Mouse (Mus musculus): ENCODE results near the gene Cox19.

Gene Cox19

GRCm38 (mm10) chr5:139381586-139382513 lies 30.6 kb upstream of the Cox19 start:
- DNase-seq (ENCODE audit: low read depth, low spot score) = no peak

- peak; percentile 82 for DNase-seq (ENCODE audit: low read depth, low spot score)
These were observed 29.4 kb upstream of the Cox19 start for GRCm38 (mm10) chr5:139380385-139381248.

GRCm38 (mm10) chr5:139379771-139380384 lies 28.7 kb upstream of the Cox19 start:
- no peak for DNase-seq (ENCODE audit: low read depth, low spot score)

GRCm38 (mm10) chr5:139378986-139379629 lies 27.9 kb upstream of the Cox19 start:
- no peak for DNase-seq (ENCODE audit: low read depth, low spot score)

GRCm38 (mm10) chr5:139378271-139378556 lies 27.0 kb upstream of the Cox19 start:
- no peak for DNase-seq (ENCODE audit: low read depth, low spot score)

GRCm38 (mm10) chr5:139377468-139378270 lies 26.5 kb upstream of the Cox19 start, which contains the start of gene Gpr146:
Gpr146 (plus strand) TSS chr5:139377697.
- no peak for DNase-seq (ENCODE audit: low read depth, low spot score)

GRCm38 (mm10) chr5:139374841-139375240 lies 23.6 kb upstream of the Cox19 start:
- DNase-seq (ENCODE audit: low read depth, low spot score) = peak; percentile 51

GRCm38 (mm10) chr5:139373889-139374444 lies 22.7 kb upstream of the Cox19 start:
- no peak for DNase-seq (ENCODE audit: low read depth, low spot score)

GRCm38 (mm10) chr5:139373126-139373525 lies 21.9 kb upstream of the Cox19 start:
- DNase-seq (ENCODE audit: low read depth, low spot score) = no peak

GRCm38 (mm10) chr5:139371631-139372401 lies 20.6 kb upstream of the Cox19 start:
- peak; percentile 95 for DNase-seq (ENCODE audit: low read depth, low spot score)

GRCm38 (mm10) chr5:139371118-139371517 lies 19.9 kb upstream of the Cox19 start:
- DNase-seq (ENCODE audit: low read depth, low spot score) = no peak

GRCm38 (mm10) chr5:139370336-139370735 lies 19.1 kb upstream of the Cox19 start:
- DNase-seq (ENCODE audit: low read depth, low spot score) = no peak

GRCm38 (mm10) chr5:139368638-139369320 lies 17.6 kb upstream of the Cox19 start:
- no peak for DNase-seq (ENCODE audit: low read depth, low spot score)

GRCm38 (mm10) chr5:139367884-139368458 lies 16.8 kb upstream of the Cox19 start:
- no peak for DNase-seq (ENCODE audit: low read depth, low spot score)

- no peak for DNase-seq (ENCODE audit: low read depth, low spot score)
These were observed 15.3 kb upstream of the Cox19 start for GRCm38 (mm10) chr5:139366484-139366883.

GRCm38 (mm10) chr5:139365827-139366226 lies 14.6 kb upstream of the Cox19 start:
- peak; percentile 19 for DNase-seq (ENCODE audit: low read depth, low spot score)

GRCm38 (mm10) chr5:139364911-139365571 lies 13.8 kb upstream of the Cox19 start:
- no peak for DNase-seq (ENCODE audit: low read depth, low spot score)

GRCm38 (mm10) chr5:139364260-139364910 lies 13.2 kb upstream of the Cox19 start:
- DNase-seq (ENCODE audit: low read depth, low spot score) = peak; percentile 69

All from ES-CJ7 (cell line).